Mouse (Mus musculus): Measurements from ENCODE around the gene Lacc1.

The Lacc1 gene

GRCm38 (mm10) chr14:76979569-76979968 lies 57.1 kb downstream of the Lacc1 start:
- no peak for DNase-seq (ENCODE audit: low spot score)

Data from ovary, postnatal 14 days (tissue).